Mouse (Mus musculus) neural tube, embryonic 13.5 days (tissue): Measurements from ENCODE around the gene Pdcd7. TPM values are rescaled to one million over a fixed set of nuclear protein-coding genes. Genes with fewer than 3 reads are reported as not detected.
A peak's percentile ranks its signal among the peaks of the same experiment; 100 is the strongest.
"Not testable (repeated sequence)": the region's sequence is repeated elsewhere in the genome, so short reads cannot be mapped to it uniquely, and the experiment has no call there.

Source experiments
- ATAC-seq: fragments of 200-750 bp; cut with Nextera tagmentation; 2 replicates; pipeline ENCODE4 v1.8.0; 2017; ENCODE audit warnings: low read depth, mild to moderate bottlenecking, moderate TSS enrichment, moderate library complexity
- H3K27ac ChIP-seq: fragments of 300-500 bp; sonication (generic); replicated peaks from 2 replicates; pipeline ENCODE4 v1.5.1; 2015; ENCODE audit warnings: moderate library complexity, mild to moderate bottlenecking, inconsistent platforms
- H3K27me3 ChIP-seq: fragments of 300-500 bp; sonication (generic); 2 replicates; pipeline ENCODE4 v1.6.1; 2015; ENCODE audit warnings: mild to moderate bottlenecking, inconsistent platforms
- H3K36me3 ChIP-seq: fragments of 300-500 bp; sonication (generic); 2 replicates; pipeline ENCODE4 v1.6.1; 2015; ENCODE audit warnings: mild to moderate bottlenecking, inconsistent platforms
- H3K4me1 ChIP-seq: fragments of 300-500 bp; sonication (generic); replicated peaks from 2 replicates; pipeline ENCODE4 v1.6.1; 2015; ENCODE audit warnings: inconsistent platforms
- H3K4me2 ChIP-seq: fragments of 300-500 bp; sonication (generic); 2 replicates; pipeline ENCODE4 v1.6.1; 2015; ENCODE audit warnings: inconsistent platforms, mild to moderate bottlenecking, moderate library complexity
- H3K4me3 ChIP-seq: fragments of 300-500 bp; sonication (generic); 2 replicates; pipeline ENCODE4 v1.5.1; 2015; ENCODE audit warnings: mild to moderate bottlenecking, inconsistent platforms
- H3K9ac ChIP-seq: fragments of 300-500 bp; sonication (generic); 2 replicates; pipeline ENCODE4 v1.6.1; 2015; ENCODE audit warnings: moderate library complexity, mild to moderate bottlenecking, inconsistent platforms
- H3K9me3 ChIP-seq: fragments of 300-500 bp; sonication (generic); 2 replicates; pipeline ENCODE4 v1.6.1; 2016; ENCODE audit warnings: inconsistent platforms
- WGBS: fragments of 180-500 bp; shearing (Covaris S2); methylation state at CpG from one replicate; pipeline ENCODE4 v1.1.7; 2015; 5-methylcytosine and 5-hydroxymethylcytosine counted together
- polyA plus RNA-seq: library from polyadenylated mRNA; unstranded; fragments of >200 nt; fragmentation: Nextera tagmentation; extraction: Ambion mirVana; gene quantifications from 2 replicates; pipeline ENCODE4 v1.2.1, GENCODE M21; 2015

Pdcd7 gene
- polyA plus RNA-seq, 1 experiment from 2014 or later, result 10.9 TPM

GRCm38 (mm10) chr9:65325971-65326370 lies 19.9 kb upstream of the Pdcd7 start:
- Histone ChIP-seq H3K4me2 (no peak overlapping the region), H3K4me3 (no peak overlapping the region), H3K9me3 (no peaks in the 10 kb centered on the region), H3K27me3 (no peaks in the 10 kb centered on the region), H3K4me1 (no peaks in the 10 kb centered on the region), H3K9ac (no peak overlapping the region), H3K27ac (no peak overlapping the region), H3K36me3 (peaks cover 89% of the 10 kb centered on the region)
- no peak for ATAC-seq

- Histone ChIP-seq H3K9ac (no peak overlapping the region), H3K4me3 (no peak overlapping the region), H3K27ac (no peak overlapping the region), H3K4me2 (no peak overlapping the region), H3K4me1 (no peaks in the 10 kb centered on the region), H3K36me3 (peaks cover 84% of the 10 kb centered on the region), H3K9me3 (no peaks in the 10 kb centered on the region), H3K27me3 (no peaks in the 10 kb centered on the region)
- WGBS, result 92% methylated on average over 2 of the region's 2 CpGs
- no peak for ATAC-seq
Measured at GRCm38 (mm10) chr9:65327371-65327770, 18.5 kb upstream of the Pdcd7 start.

- ATAC-seq, result no peak
Measured at GRCm38 (mm10) chr9:65333958-65334357, 11.9 kb upstream of the Pdcd7 start.

DNA sequence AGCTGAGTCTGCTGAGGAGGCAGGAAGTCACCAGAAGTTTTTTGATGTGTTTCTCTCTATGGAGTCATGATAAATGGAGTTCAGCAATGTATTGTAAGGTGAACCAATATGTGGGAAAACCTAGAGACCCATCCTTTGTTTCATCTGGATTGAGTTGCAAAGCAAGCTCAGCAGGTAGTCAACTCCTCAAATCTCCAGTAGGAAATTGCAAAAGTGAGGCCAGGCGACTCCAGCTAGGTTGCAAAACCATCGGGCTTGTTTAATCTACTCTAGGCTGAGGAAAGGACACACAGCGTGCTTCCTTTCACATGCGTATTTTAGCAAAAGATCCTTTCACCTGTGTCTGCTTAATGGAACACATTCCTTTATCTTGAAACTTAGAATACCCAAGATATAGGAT lies 6.8 kb upstream of the Pdcd7 start:
- no peaks in the 10 kb centered on the region; the same call in 1 of the 2 replicates for H3K27me3 ChIP-seq
- no peak for ATAC-seq
- H3K9ac ChIP-seq, result no peak overlapping the region
- H3K4me3 ChIP-seq, result no peak overlapping the region
- no peak overlapping the region for H3K27ac ChIP-seq
- no peaks in the 10 kb centered on the region for H3K4me1 ChIP-seq
- H3K36me3 ChIP-seq, result no peaks in the 10 kb centered on the region
- no peaks in the 10 kb centered on the region for H3K9me3 ChIP-seq
- no peak overlapping the region for H3K4me2 ChIP-seq
- 90% methylated on average over 4 of the region's 4 CpGs for WGBS

More at GRCm38 (mm10) chr9:65333958-65334357, 11.9 kb upstream of the Pdcd7 start:
- Histone ChIP-seq H3K27ac (no peak overlapping the region), H3K9me3 (no peaks in the 10 kb centered on the region), H3K36me3 (peaks cover 23% of the 10 kb centered on the region), H3K4me3 (no peak overlapping the region), H3K27me3 (no peaks in the 10 kb centered on the region), H3K4me1 (no peaks in the 10 kb centered on the region), H3K4me2 (no peak overlapping the region), H3K9ac (no peak overlapping the region)
- WGBS, result 89% methylated on average over 5 of the region's 5 CpGs

DNA sequence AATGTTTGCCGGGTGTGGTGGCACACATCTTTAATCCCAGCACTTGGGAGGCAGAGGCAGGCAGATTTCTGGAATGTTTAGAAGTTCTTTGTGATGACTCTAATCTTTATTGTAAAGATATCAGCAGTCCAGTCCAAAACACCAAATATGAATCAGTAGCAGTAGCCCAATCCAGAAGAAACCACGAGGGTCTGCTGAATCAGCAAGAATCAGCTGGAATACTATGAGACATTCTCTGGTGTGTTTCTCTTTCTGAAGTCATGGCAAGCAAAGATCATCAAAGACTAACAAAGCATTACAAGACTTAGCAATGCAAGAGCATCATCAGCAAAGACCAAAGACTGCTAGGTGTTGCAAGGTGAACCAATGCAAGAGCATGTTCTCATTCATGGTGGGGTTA lies 5.5 kb upstream of the Pdcd7 start:
- WGBS, result 85% methylated on average over 2 of the region's 2 CpGs

DNA sequence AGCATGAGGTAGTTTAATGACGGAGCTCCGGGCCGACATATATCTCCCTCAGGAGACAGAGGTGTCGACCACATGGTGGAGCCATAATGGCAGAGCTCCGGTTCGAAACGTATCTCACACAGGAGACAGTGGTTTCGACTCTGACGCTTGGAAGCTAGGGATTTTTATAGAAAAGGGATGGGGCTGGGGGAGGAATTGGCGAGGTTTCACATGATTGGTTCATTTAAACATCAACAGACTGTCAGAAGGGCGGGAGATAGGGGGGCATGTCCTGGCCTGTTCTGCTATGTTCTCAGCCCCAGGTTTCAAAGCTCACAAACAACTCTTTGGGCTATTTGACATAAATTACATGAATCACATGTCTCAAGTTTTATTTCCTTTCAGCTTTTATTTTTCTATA lies 465 bp upstream of the Pdcd7 start:
- Histone ChIP-seq H3K4me1 (peaks cover 33% of the 10 kb centered on the region), H3K27ac (peak overlapping the region; percentile 96), H3K4me3 (peak overlapping the region; percentile 100), H3K9ac (peak overlapping the region; percentile 64), H3K4me2 (peak overlapping the region; percentile 97)
- not testable (repeated sequence) for H3K9me3 ChIP-seq, H3K36me3 ChIP-seq, H3K27me3 ChIP-seq
- WGBS, result 52% methylated on average over 11 of the region's 11 CpGs
- peak; percentile 32; the same call in 1 of the 2 replicates for ATAC-seq

More for the DNA sequence above, 5.5 kb upstream of the Pdcd7 start:
- Histone ChIP-seq H3K27me3 (no peaks in the 10 kb centered on the region; the same call in 1 of the 2 replicates), H3K4me1 (peaks cover 5% of the 10 kb centered on the region; the same call in 1 of the 2 replicates), H3K4me2 (no peak overlapping the region), H3K9me3 (no peaks in the 10 kb centered on the region), H3K27ac (no peak overlapping the region), H3K36me3 (no peaks in the 10 kb centered on the region), H3K9ac (no peak overlapping the region), H3K4me3 (no peak overlapping the region)
- ATAC-seq, result no peak

GRCm38 (mm10) chr9:65346476-65347111 lies 690 bp downstream of the Pdcd7 start:
- H3K4me3 ChIP-seq, result peak overlapping the region; percentile 100
- no peaks in the 10 kb centered on the region for H3K9me3 ChIP-seq
- no peaks in the 10 kb centered on the region; the same call in 1 of the 2 replicates for H3K27me3 ChIP-seq
- H3K4me2 ChIP-seq, result peak overlapping the region; percentile 97
- H3K4me1 ChIP-seq, result peaks cover 33% of the 10 kb centered on the region
- peak overlapping the region; percentile 96 for H3K9ac ChIP-seq
- H3K36me3 ChIP-seq, result no peaks in the 10 kb centered on the region
- H3K27ac ChIP-seq, result peak overlapping the region; percentile 96
- peak; percentile 60 for ATAC-seq
- WGBS, result under 1% methylated on average over 77 of the region's 77 CpGs

- Histone ChIP-seq H3K4me1 (peaks cover 33% of the 10 kb centered on the region), H3K9me3 (no peaks in the 10 kb centered on the region), H3K27ac (no peak overlapping the region), H3K4me3 (peak overlapping the region; percentile 100), H3K36me3 (no peaks in the 10 kb centered on the region), H3K4me2 (peak overlapping the region; percentile 97), H3K27me3 (no peaks in the 10 kb centered on the region; the same call in 1 of the 2 replicates), H3K9ac (peak overlapping the region; percentile 96)
- WGBS, result 47% methylated on average over 8 of the region's 8 CpGs
- no peak for ATAC-seq
Measured at GRCm38 (mm10) chr9:65347112-65347850, 1.4 kb downstream of the Pdcd7 start.

- Histone ChIP-seq H3K4me2 (no peak overlapping the region), H3K4me3 (no peak overlapping the region), H3K9ac (0 out of 2 replicates have a peak overlapping the region, but pooled peaks have one; percentile 26), H3K27ac (no peak overlapping the region), H3K36me3 (peaks cover 43% of the 10 kb centered on the region), H3K27me3 (no peaks in the 10 kb centered on the region), H3K4me1 (peaks cover 10% of the 10 kb centered on the region), H3K9me3 (no peaks in the 10 kb centered on the region)
- WGBS, result 91% methylated on average over 5 of the region's 5 CpGs
- no peak for ATAC-seq
Measured at GRCm38 (mm10) chr9:65353251-65353650, 7.3 kb downstream of the Pdcd7 start.

GRCm38 (mm10) chr9:65356561-65356960 lies 10.7 kb downstream of the Pdcd7 start:
- no peaks in the 10 kb centered on the region for H3K9me3 ChIP-seq
- H3K4me3 ChIP-seq, result no peak overlapping the region
- whole genome bisulfite sequencing, result 86% methylated on average over 7 of the region's 7 CpGs
- H3K27me3 ChIP-seq, result no peaks in the 10 kb centered on the region
- ATAC-seq, result no peak
- H3K9ac ChIP-seq, result no peak overlapping the region
- H3K4me1 ChIP-seq, result no peaks in the 10 kb centered on the region
- no peak overlapping the region for H3K4me2 ChIP-seq
- peaks cover 74% of the 10 kb centered on the region for H3K36me3 ChIP-seq
- no peak overlapping the region for H3K27ac ChIP-seq

DNA sequence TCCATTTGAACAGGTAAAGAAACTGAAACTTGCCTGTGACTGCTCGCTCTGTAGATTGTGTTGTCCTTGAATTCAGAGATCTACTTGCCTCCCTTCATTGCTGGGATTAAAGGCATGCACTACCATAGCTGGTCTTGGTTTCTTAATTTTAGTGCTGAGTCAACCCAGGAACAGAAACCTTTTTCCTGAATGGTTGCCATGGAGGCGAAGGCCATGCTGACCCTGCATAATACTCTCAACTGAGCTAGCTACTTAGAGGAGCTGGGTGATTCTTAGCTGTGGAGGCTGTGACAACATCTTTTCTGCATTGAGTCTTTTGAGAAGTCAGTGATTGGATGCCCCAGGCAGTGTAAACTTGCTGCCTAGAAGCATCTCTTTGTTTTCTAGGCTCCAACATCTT lies 11.1 kb downstream of the Pdcd7 start:
- Histone ChIP-seq H3K4me2 (no peak overlapping the region), H3K27me3 (no peaks in the 10 kb centered on the region), H3K4me1 (no peaks in the 10 kb centered on the region), H3K4me3 (no peak overlapping the region), H3K27ac (no peak overlapping the region), H3K9ac (no peak overlapping the region), H3K9me3 (no peaks in the 10 kb centered on the region), H3K36me3 (peaks cover 78% of the 10 kb centered on the region)
- ATAC-seq, result no peak
- WGBS, result 90% methylated on average over 2 of the region's 2 CpGs

- Histone ChIP-seq H3K36me3 (peaks cover 93% of the 10 kb centered on the region), H3K27ac (no peak overlapping the region), H3K9me3 (no peaks in the 10 kb centered on the region), H3K4me2 (no peak overlapping the region), H3K27me3 (no peaks in the 10 kb centered on the region), H3K9ac (no peak overlapping the region), H3K4me1 (no peaks in the 10 kb centered on the region), H3K4me3 (no peak overlapping the region)
- ATAC-seq, result no peak
- WGBS, result 95% methylated on average over 1 of the region's 1 CpGs
Measured at GRCm38 (mm10) chr9:65358956-65359480, 13.1 kb downstream of the Pdcd7 start.
